Mouse (Mus musculus) bone marrow, adult 2 months (tissue): ENCODE data around the gene 1500011B03Rik.

Source experiments
- CTCF ChIP-seq: fragments of 200-500 bp; IDR thresholded peaks from 2 replicates; pipeline ENCODE4 v1.5.1; 2011; ENCODE audit warnings: low read length, control low read depth; ENCODE audit not compliant: control insufficient read depth, insufficient read depth
- POLR2A ChIP-seq: fragments of 200-500 bp; IDR thresholded peaks from 2 replicates; pipeline ENCODE4 v1.6.1; 2011; ENCODE audit warnings: low read depth, mild to moderate bottlenecking, control low read depth, low read length, borderline replicate concordance; ENCODE audit not compliant: control insufficient read depth

DNA sequence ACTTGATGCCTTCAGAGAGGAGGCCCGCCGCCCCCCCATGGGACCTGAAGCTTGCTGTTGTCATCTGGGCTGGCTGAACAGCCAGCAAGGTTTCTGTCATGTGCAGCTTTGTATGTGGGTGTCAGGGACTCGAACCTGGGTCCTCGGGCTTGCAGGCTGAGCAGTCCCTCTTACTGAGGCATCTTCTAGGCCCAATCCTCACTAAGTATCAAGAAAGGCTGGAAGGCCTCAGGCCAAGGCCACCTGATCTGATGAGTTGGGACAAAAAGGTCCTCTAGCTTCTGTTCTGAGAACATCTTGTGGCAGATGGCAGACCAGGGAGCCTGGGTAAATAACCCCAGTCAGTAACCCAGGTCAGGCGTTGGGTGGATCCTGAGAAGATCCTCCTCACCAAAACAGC, 13.4 kb downstream of the 1500011B03Rik start:
- TF ChIP-seq CTCF, result no peak
- no peak for TF ChIP-seq POLR2A
